Mouse (Mus musculus) hindlimb bud, embryonic 11.5 days (tissue): Measurements from ENCODE around the gene 4930404N11Rik.

Experiments
- DNase-seq: peaks from one replicate; pipeline ENCODE4 v3.0.0-alpha.2; 2012; ENCODE audit warnings: low read depth, low spot score; ENCODE audit errors: extremely low spot score

4930404N11Rik gene

DNA sequence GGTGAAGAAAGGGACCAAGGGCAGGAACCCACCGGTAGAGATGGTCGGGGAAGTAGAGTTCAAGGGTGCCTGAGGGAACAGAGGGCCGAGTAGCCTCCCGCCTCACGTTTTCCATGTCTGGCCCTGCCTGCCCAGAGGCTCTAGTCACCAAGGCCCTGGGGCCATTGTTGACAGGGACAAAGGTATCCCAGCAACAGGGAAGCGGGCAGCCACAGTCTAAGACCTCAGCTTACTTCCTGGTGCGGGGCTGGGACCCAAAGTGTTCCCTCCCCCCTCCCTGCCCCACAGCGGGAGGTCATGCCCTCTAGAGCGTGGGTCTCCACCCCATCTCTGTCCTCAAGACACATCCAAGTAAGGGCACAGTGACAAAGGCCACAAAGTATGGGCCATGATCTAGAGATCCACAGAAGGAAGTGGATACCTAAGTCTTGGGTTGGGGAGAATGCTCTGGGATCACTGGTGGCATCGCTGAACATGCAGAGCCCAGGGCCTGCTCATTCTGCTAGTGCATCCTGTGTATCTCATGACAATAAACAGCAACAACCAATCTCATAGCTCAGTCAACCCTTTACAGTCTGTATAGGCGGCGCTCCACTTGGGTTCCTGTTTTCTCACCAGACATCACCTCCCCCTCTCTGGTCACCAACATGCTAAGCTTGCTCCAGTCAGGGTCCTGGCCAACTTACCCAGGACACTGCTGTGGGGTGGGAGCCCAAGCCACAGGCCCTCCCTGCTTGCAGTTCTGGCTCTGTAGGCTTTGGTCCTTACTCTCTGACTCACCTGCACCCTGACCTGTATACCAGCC lies at the start of gene 4930404N11Rik:
TSS of gene 4930404N11Rik (minus strand) at position 145 of the 805 bp plus-strand sequence.
- no peak for DNase-seq

GRCm38 (mm10) chr10:81415146-81415545 lies 49.5 kb upstream of the 4930404N11Rik start:
- no peak for DNase-seq

- no peak for DNase-seq
Measured at GRCm38 (mm10) chr10:81414682-81415081, 49.1 kb upstream of the 4930404N11Rik start.

- DNase-seq = no peak
Measured at GRCm38 (mm10) chr10:81413310-81414261, 48.0 kb upstream of the 4930404N11Rik start.

DNA sequence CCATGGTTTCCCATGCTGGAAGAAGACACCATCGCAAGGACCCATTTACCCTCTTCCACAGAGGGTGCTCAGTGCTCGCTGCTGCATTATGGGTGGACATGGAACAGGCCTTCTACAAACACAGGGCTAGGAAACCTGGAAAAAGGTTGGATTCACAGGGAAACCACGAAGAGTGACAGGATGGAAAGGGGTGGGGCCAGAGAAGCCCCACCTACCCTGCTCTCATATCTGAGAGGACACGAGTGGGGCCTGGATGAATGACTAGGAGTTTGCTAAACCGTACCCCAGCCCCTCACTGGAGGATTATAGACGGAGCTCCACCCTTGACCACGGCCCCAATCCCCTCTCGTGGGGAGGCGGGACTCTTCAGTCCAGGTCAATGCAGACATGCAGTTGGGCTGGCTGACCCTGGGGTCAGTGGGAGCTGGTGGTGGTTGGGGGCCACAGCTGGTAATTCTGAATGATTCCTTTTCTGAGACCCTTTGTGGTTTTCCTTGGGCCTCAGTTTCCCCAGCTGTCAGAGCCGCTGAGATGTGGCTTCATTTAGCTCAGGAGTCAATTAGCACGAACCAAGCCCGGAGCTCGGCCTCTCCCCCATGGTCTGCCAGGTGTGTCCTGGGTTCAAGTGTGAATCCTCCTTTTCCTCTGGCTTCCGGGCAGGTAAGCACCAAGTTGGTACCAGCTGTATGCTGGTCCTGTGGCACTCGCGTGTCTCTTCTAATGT lies 47.1 kb upstream of the 4930404N11Rik start:
- no peak for DNase-seq

DNA sequence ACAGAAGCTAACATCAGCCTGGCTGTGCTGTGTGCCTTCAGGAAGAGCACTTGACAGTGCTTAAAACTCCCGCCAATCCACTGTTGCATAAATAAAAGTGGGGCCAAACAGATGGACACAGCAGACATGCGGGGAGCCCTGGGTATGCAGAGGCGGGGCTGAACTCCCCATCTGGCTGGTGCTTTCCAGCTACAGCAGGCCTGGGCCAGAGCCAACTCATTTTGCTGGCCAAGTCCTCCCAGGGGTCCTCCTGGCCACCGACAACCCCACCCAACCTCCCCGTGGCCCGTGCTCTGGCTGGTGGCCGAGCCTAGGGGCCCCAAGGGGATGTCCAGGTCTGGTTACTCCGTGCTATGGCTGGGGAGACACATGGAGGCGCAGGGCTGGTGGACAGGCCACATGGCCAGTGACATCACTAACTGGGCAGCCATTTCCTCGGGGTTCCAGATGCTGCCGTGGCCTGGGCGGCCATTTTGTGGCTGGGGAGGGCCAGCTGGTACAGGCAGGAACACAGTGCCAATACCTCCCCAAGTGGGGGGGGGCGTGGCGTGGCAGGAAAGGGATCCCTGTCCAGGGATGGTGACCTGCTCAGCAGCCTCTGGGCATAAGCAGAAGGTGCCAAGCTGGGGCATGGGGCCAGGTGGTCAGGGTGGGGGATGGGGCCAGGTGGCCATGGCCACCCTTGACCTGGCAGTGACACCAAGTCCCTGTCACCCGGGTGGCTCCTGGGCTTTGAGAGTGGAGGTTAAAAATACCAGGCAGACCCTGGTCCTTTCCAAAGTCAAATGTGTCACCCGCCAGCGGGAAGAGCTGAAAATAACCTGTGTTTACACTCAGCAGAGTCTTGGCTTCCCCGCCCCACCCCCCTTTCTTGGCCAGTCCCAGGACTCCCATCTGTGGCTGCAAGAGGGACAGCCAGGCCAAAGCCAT lies 46.1 kb upstream of the 4930404N11Rik start:
- no peak for DNase-seq

- no peak for DNase-seq
Measured at GRCm38 (mm10) chr10:81410981-81411380, 45.4 kb upstream of the 4930404N11Rik start.

DNA sequence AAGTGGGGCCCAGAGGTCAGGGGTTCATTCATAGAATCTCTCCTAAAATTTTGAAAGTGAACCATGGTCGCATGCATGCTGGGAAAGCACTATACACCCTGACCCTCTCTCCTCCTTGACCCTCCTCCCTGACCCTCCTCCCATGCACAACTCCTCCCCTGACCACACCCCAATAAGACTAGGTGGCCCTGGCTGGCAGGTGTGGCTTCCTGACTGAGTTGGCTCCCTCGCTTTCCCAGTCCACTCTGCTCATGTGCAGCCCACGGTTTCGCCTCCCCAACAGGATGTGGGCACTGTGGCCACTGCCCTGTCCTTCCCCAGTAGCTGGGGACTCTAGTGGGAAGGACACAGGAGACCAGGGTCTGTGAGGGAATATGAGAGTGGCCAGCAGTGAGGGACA lies 44.7 kb upstream of the 4930404N11Rik start:
- DNase-seq = no peak

- no peak for DNase-seq
Measured at GRCm38 (mm10) chr10:81409330-81409729, 43.7 kb upstream of the 4930404N11Rik start.

- no peak for DNase-seq
Measured at GRCm38 (mm10) chr10:81408871-81409291, 43.3 kb upstream of the 4930404N11Rik start.

GRCm38 (mm10) chr10:81408424-81408729 lies 42.8 kb upstream of the 4930404N11Rik start:
- no peak for DNase-seq

DNA sequence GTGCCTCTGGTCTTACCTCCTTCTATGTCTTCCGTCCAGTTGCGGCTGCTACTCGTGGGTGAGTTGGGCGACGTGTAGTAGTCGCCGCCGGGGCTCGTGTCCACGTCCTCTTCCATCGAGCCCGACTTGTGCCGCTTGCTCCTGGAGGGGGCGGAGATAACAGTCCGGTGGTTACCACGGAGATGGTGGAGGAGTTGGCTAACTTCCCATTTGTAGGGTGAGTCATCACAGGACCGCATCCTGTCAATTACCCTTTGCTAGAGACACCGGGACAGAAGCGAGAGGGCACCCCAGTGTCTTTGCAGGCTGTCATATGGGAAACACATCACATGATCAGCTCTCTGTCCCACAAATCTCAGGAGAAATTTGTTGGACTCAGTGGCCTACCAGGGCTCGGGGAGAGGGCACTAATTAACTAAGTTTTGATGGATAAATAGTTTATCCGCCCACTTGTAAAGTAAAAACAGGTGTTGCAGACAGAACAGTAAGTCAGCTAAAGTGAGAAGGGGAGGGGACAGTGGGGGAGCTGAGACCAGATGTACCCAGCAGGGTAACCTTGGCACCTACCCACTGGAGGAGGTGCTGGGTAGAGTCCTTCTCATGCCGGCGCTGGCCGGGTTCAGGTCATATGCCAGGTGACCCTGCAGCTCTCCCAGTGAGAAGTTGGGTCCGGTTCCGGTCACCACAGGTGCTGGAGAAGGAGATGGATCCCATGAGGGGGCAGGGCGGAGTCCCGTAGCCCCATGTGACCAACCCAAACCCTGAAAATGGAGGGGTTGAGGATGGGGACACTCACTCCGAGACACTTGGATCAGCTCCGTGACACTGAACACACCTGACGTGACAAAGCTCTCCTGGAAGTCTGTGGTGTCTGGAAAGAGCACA lies 42.2 kb upstream of the 4930404N11Rik start:
- DNase-seq = no peak

GRCm38 (mm10) chr10:81406504-81407440 lies 41.2 kb upstream of the 4930404N11Rik start:
- no peak for DNase-seq

DNA sequence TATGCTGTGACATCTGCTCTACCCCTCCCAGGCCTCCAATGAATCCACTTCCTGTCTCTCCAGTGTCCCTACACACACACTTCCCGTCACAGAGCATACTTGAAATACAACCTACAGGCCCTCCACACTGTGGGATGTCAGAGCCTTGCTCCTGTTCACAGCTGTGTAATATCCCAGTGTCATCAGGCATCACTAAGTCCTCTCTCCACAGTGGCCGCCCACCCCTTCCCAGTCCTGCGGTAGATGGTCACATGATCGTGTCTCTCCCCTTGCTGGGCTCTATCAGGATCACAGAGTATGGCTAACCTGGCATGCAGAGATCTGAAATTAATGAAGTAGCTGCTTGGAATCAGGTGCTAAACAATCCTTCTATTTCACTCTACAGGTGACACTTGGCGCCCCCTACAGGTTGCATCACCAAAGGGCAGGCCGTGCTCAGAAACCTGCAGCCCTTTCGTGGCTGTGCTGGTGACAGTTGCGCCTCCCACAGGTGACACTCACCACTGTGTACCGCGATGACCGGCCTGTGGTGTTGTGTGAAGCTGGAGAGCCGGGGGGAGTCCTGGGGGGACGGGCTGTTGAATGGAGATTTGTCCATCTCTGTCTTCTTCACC lies 40.1 kb upstream of the 4930404N11Rik start:
- no peak for DNase-seq

DNA sequence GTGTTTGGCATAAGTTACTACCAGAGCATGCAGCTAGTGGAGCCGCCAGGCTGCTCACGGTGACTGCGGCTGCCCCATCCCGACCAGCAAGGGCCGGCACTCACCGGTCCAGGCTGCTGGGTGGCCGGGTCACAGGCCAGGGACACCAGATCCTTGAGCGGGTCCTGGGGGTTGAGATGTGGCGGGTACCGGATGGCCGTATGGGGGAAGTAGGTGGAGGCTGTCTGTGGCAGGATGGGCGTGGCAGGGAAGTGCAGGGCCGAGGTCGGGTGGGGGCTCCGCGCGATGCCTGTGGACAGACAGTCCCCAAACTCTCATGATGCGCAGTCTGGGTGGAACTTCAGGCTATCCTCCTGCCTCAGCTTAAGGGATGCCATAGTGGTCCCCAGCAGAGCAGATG lies 39.1 kb upstream of the 4930404N11Rik start:
- no peak for DNase-seq

DNA sequence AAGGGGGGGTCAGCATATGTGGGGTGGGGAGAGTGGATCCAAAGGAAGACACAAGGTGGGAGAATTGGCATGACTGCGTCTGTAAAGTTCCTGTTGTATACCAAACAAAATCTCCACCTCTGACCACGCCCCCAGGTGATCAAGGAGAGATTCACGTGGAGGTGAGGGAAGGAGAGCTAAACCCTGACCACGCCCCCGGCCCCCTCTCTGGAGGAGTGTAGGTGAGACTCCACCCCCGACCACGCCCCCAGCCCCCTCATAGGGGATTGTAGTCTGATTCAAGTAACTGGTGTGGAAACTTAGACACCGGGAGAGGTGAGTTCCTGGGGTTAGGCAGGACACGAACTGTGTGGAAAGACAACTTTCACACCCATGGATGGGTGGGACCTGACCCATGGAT lies 38.5 kb upstream of the 4930404N11Rik start:
- DNase-seq = no peak

DNA sequence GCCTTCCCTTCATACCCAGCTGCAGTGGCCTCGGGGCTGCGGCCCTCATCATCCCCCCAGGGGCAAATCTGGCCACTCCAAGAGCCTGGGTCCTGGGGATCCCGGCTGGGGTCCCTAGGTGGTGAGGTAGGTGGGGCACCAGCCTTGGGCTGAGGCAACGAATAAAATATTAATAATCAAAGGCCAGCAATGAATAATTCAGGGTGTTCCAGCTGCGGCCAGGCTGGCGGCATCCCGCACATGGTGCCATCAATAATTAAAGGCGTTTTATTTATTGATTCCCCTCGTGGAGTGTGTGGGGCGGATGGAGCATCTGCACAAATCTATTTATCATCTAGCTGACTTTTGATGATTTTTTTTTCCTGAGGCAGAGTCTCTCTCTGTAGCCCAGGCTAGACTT lies 37.9 kb upstream of the 4930404N11Rik start:
- DNase-seq = no peak
